Mouse (Mus musculus) neural tube, embryonic 15.5 days (tissue): ENCODE measurements around the gene Gmds. TPM values are rescaled to one million over a fixed set of nuclear protein-coding genes. Genes with fewer than 3 reads are reported as not detected.

Experiments
- ATAC-seq: fragments of 200-750 bp; cut with Nextera tagmentation; 2 replicates; pipeline ENCODE4 v1.8.0; 2017; ENCODE audit warnings: mild to moderate bottlenecking, moderate TSS enrichment, moderate library complexity; ENCODE audit not compliant: low FRiP score
- H3K27ac ChIP-seq: fragments of 300-500 bp; sonication (generic); replicated peaks from 2 replicates; pipeline ENCODE4 v1.5.1; 2015; ENCODE audit warnings: mild to moderate bottlenecking, inconsistent platforms
- H3K27me3 ChIP-seq: fragments of 300-500 bp; sonication (generic); replicated peaks from 2 replicates; pipeline ENCODE4 v1.6.1; 2015; ENCODE audit warnings: inconsistent platforms
- H3K36me3 ChIP-seq: fragments of 300-500 bp; sonication (generic); 2 replicates; pipeline ENCODE4 v1.6.1; 2015; ENCODE audit warnings: inconsistent platforms
- H3K4me1 ChIP-seq: fragments of 300-500 bp; sonication (generic); 2 replicates; pipeline ENCODE4 v1.6.1; 2015; ENCODE audit warnings: inconsistent platforms
- H3K4me2 ChIP-seq: fragments of 300-500 bp; sonication (generic); 2 replicates; pipeline ENCODE4 v1.6.1; 2015; ENCODE audit warnings: inconsistent platforms, mild to moderate bottlenecking, moderate library complexity
- H3K4me3 ChIP-seq: fragments of 300-500 bp; sonication (generic); replicated peaks from 2 replicates; pipeline ENCODE4 v1.5.1; 2015; ENCODE audit warnings: mild to moderate bottlenecking, inconsistent platforms
- H3K9ac ChIP-seq: fragments of 300-500 bp; sonication (generic); replicated peaks from 2 replicates; pipeline ENCODE4 v1.6.1; 2015; ENCODE audit warnings: mild to moderate bottlenecking, inconsistent platforms
- H3K9me3 ChIP-seq: fragments of 300-500 bp; sonication (generic); replicated peaks from 2 replicates; pipeline ENCODE4 v1.6.1; 2016; ENCODE audit warnings: inconsistent platforms
- WGBS: fragments of 180-500 bp; shearing (Covaris S2); methylation state at CpG from one replicate; pipeline ENCODE4 v1.1.7; 2015; ENCODE audit warnings: mixed read lengths; 5-methylcytosine and 5-hydroxymethylcytosine counted together
- polyA plus RNA-seq: library from polyadenylated mRNA; unstranded; fragments of >200 nt; fragmentation: Nextera tagmentation; extraction: Ambion mirVana; gene quantifications from 2 replicates; pipeline ENCODE4 v1.2.1, GENCODE M21; 2015

The Gmds gene
- polyA plus RNA-seq, 1 experiment from 2014 or later, result 39.3 TPM

GRCm38 (mm10) chr13:31792480-31793132 is 545.9 kb downstream of the Gmds start:
- WGBS, result 21% methylated on average over 17 of the region's 17 CpGs
- ATAC-seq, result peak; percentile 72; the same call in 1 of the 2 replicates
- H3K27ac ChIP-seq, result no peak overlapping the region
- H3K36me3 ChIP-seq, result no peaks in the 10 kb centered on the region
- no peak overlapping the region for H3K9ac ChIP-seq
- H3K4me1 ChIP-seq, result 0 out of 2 replicates have a peak, but pooled peaks cover under 1% of the 10 kb centered on the region
- peaks cover 7% of the 10 kb centered on the region; the same call in 1 of the 2 replicates for H3K27me3 ChIP-seq
- no peaks in the 10 kb centered on the region for H3K9me3 ChIP-seq
- H3K4me3 ChIP-seq, result peak overlapping the region; percentile 20; the same call in 1 of the 2 replicates
- peak overlapping the region; percentile 49 for H3K4me2 ChIP-seq

GRCm38 (mm10) chr13:31784757-31785156 is 553.8 kb downstream of the Gmds start:
- no peaks in the 10 kb centered on the region for H3K27me3 ChIP-seq
- H3K4me3 ChIP-seq, result no peak overlapping the region
- H3K27ac ChIP-seq, result no peak overlapping the region
- no peaks in the 10 kb centered on the region for H3K36me3 ChIP-seq
- no peaks in the 10 kb centered on the region for H3K9me3 ChIP-seq
- no peak for ATAC-seq
- 81% methylated on average over 7 of the region's 7 CpGs for WGBS
- H3K4me2 ChIP-seq, result no peak overlapping the region
- no peaks in the 10 kb centered on the region for H3K4me1 ChIP-seq
- no peak overlapping the region for H3K9ac ChIP-seq

- no peak for ATAC-seq
- no peaks in the 10 kb centered on the region for H3K27me3 ChIP-seq
- WGBS, result 94% methylated on average over 2 of the region's 2 CpGs
These were observed 556.5 kb downstream of the Gmds start for GRCm38 (mm10) chr13:31782063-31782462.

GRCm38 (mm10) chr13:31780299-31780698 is 558.2 kb downstream of the Gmds start:
- Histone ChIP-seq H3K36me3 (no peaks in the 10 kb centered on the region), H3K9ac (no peak overlapping the region), H3K27me3 (no peaks in the 10 kb centered on the region), H3K4me3 (no peak overlapping the region), H3K4me2 (no peak overlapping the region), H3K4me1 (no peaks in the 10 kb centered on the region), H3K27ac (no peak overlapping the region), H3K9me3 (no peaks in the 10 kb centered on the region)
- 87% methylated on average over 3 of the region's 3 CpGs for WGBS
- ATAC-seq, result no peak

More at GRCm38 (mm10) chr13:31782063-31782462, 556.5 kb downstream of the Gmds start:
- Histone ChIP-seq H3K36me3 (no peaks in the 10 kb centered on the region), H3K4me3 (no peak overlapping the region), H3K9ac (no peak overlapping the region), H3K9me3 (no peaks in the 10 kb centered on the region), H3K4me1 (no peaks in the 10 kb centered on the region), H3K27ac (no peak overlapping the region), H3K4me2 (no peak overlapping the region)

- ATAC-seq, result no peak
- H3K27me3 ChIP-seq, result no peaks in the 10 kb centered on the region
- no peak overlapping the region for H3K4me3 ChIP-seq
- no peaks in the 10 kb centered on the region for H3K4me1 ChIP-seq
- WGBS, result 77% methylated on average over 17 of the region's 17 CpGs
- no peak overlapping the region for H3K4me2 ChIP-seq
- H3K27ac ChIP-seq, result no peak overlapping the region
- H3K36me3 ChIP-seq, result no peaks in the 10 kb centered on the region
- H3K9ac ChIP-seq, result no peak overlapping the region
- no peaks in the 10 kb centered on the region for H3K9me3 ChIP-seq
These were observed 559.1 kb downstream of the Gmds start for GRCm38 (mm10) chr13:31779281-31779981.

- no peaks in the 10 kb centered on the region for H3K27me3 ChIP-seq
- no peak overlapping the region for H3K9ac ChIP-seq
- H3K4me3 ChIP-seq, result no peak overlapping the region
- H3K4me1 ChIP-seq, result no peaks in the 10 kb centered on the region
- 76% methylated on average over 5 of the region's 5 CpGs for WGBS
- H3K9me3 ChIP-seq, result no peaks in the 10 kb centered on the region
- no peak overlapping the region for H3K27ac ChIP-seq
- no peaks in the 10 kb centered on the region for H3K36me3 ChIP-seq
- ATAC-seq, result no peak
- H3K4me2 ChIP-seq, result no peak overlapping the region
These were observed 562.8 kb downstream of the Gmds start for GRCm38 (mm10) chr13:31775762-31776161.

- ATAC-seq, result no peak
- H3K4me2 ChIP-seq, result no peak overlapping the region
- no peak overlapping the region for H3K4me3 ChIP-seq
- no peaks in the 10 kb centered on the region for H3K27me3 ChIP-seq
- H3K27ac ChIP-seq, result no peak overlapping the region
- no peaks in the 10 kb centered on the region for H3K4me1 ChIP-seq
- H3K9me3 ChIP-seq, result no peaks in the 10 kb centered on the region
- H3K9ac ChIP-seq, result no peak overlapping the region
- WGBS, result 80% methylated on average over 5 of the region's 5 CpGs
- no peaks in the 10 kb centered on the region for H3K36me3 ChIP-seq
These were observed 565.7 kb downstream of the Gmds start for GRCm38 (mm10) chr13:31772882-31773281.
